Mouse (Mus musculus) limb, embryonic 12.5 days (tissue): ENCODE measurements around the gene 5730480H06Rik. TPM values are rescaled to one million over a fixed set of nuclear protein-coding genes. Genes with fewer than 3 reads are reported as not detected.

Source experiments
- ATAC-seq: fragments of 200-750 bp; cut with Nextera tagmentation; 2 replicates; pipeline ENCODE4 v1.8.0; 2017; ENCODE audit warnings: low read depth, moderate TSS enrichment; ENCODE audit not compliant: insufficient number of reproducible peaks, insufficient read depth, low FRiP score, low TSS enrichment
- H3K27ac ChIP-seq: fragments of 300-500 bp; sonication (generic); 2 replicates; pipeline ENCODE4 v1.5.1; 2016; ENCODE audit warnings: mild to moderate bottlenecking, moderate library complexity
- H3K27me3 ChIP-seq: fragments of 300-500 bp; sonication (generic); 2 replicates; pipeline ENCODE4 v1.6.1; 2016; ENCODE audit warnings: mild to moderate bottlenecking, moderate library complexity
- H3K36me3 ChIP-seq: fragments of 300-500 bp; sonication (generic); 2 replicates; pipeline ENCODE4 v1.6.1; 2016; ENCODE audit warnings: mild to moderate bottlenecking, moderate library complexity
- H3K4me1 ChIP-seq: fragments of 300-500 bp; sonication (generic); replicated peaks from 2 replicates; pipeline ENCODE4 v1.6.1; 2016
- H3K4me2 ChIP-seq: fragments of 300-500 bp; sonication (generic); 2 replicates; pipeline ENCODE4 v1.6.1; 2016; ENCODE audit warnings: mild to moderate bottlenecking, moderate library complexity
- H3K4me3 ChIP-seq: fragments of 300-500 bp; sonication (generic); replicated peaks from 2 replicates; pipeline ENCODE4 v1.5.1; 2016; ENCODE audit warnings: mild to moderate bottlenecking
- H3K9ac ChIP-seq: fragments of 300-500 bp; sonication (generic); replicated peaks from 2 replicates; pipeline ENCODE4 v1.6.1; 2016; ENCODE audit warnings: mild to moderate bottlenecking, moderate library complexity
- H3K9me3 ChIP-seq: fragments of 300-500 bp; sonication (generic); 2 replicates; pipeline ENCODE4 v1.6.1; 2016; ENCODE audit warnings: mild to moderate bottlenecking, moderate library complexity
- WGBS: fragments of 180-500 bp; shearing (Covaris S2); methylation state at CpG from one replicate; pipeline ENCODE4 v1.1.7; 2016; 5-methylcytosine and 5-hydroxymethylcytosine counted together
- polyA plus RNA-seq: library from polyadenylated mRNA; unstranded; fragments of >200 nt; fragmentation: Nextera tagmentation; extraction: Ambion mirVana; gene quantifications from 2 replicates; pipeline ENCODE4 v1.2.1, GENCODE M21; 2016

5730480H06Rik gene
- polyA plus RNA-seq, 1 experiment from 2014 or later = 31.3 TPM

GRCm38 (mm10) chr5:48345095-48345982, 17.6 kb downstream of the 5730480H06Rik start:
- H3K36me3 ChIP-seq = no peaks in the 10 kb centered on the region
- ATAC-seq = no peak
- no peak overlapping the region for H3K27ac ChIP-seq
- H3K27me3 ChIP-seq = 0 out of 2 replicates have a peak, but pooled peaks cover 3% of the 10 kb centered on the region
- no peak overlapping the region for H3K4me3 ChIP-seq
- no peaks in the 10 kb centered on the region for H3K9me3 ChIP-seq
- no peaks in the 10 kb centered on the region for H3K4me1 ChIP-seq
- no peak overlapping the region for H3K4me2 ChIP-seq
- WGBS = 48% methylated on average over 5 of the region's 5 CpGs
- no peak overlapping the region for H3K9ac ChIP-seq

- H3K9me3 ChIP-seq = no peaks in the 10 kb centered on the region
- H3K4me2 ChIP-seq = no peak overlapping the region
- no peak overlapping the region for H3K4me3 ChIP-seq
- 90% methylated on average over 2 of the region's 2 CpGs for WGBS
- no peak overlapping the region for H3K27ac ChIP-seq
- H3K27me3 ChIP-seq = 0 out of 2 replicates have a peak, but pooled peaks cover 3% of the 10 kb centered on the region
- H3K36me3 ChIP-seq = no peaks in the 10 kb centered on the region
- ATAC-seq = no peak
- no peak overlapping the region for H3K9ac ChIP-seq
- H3K4me1 ChIP-seq = no peaks in the 10 kb centered on the region
Observed at GRCm38 (mm10) chr5:48345983-48346648, 18.4 kb downstream of the 5730480H06Rik start.

GRCm38 (mm10) chr5:48349309-48349708, 21.6 kb downstream of the 5730480H06Rik start:
- Histone ChIP-seq H3K9ac (no peak overlapping the region), H3K9me3 (no peaks in the 10 kb centered on the region), H3K4me3 (no peak overlapping the region), H3K4me2 (no peak overlapping the region), H3K4me1 (no peaks in the 10 kb centered on the region), H3K27ac (no peak overlapping the region), H3K27me3 (0 out of 2 replicates have a peak, but pooled peaks cover 3% of the 10 kb centered on the region), H3K36me3 (no peaks in the 10 kb centered on the region)
- ATAC-seq = no peak
- whole genome bisulfite sequencing = 87% methylated on average over 1 of the region's 1 CpGs

GRCm38 (mm10) chr5:48371890-48372766, 44.4 kb downstream of the 5730480H06Rik start:
- H3K27me3 ChIP-seq = no peaks in the 10 kb centered on the region
- peak; percentile 100 for ATAC-seq
- H3K9me3 ChIP-seq = no peaks in the 10 kb centered on the region
- peak overlapping the region; percentile 97 for H3K4me3 ChIP-seq
- WGBS = 2% methylated on average over 44 of the region's 44 CpGs
- peak overlapping the region; percentile 70 for H3K27ac ChIP-seq
- peaks cover 25% of the 10 kb centered on the region for H3K36me3 ChIP-seq
- H3K9ac ChIP-seq = peak overlapping the region; percentile 88
- peak overlapping the region; percentile 62 for H3K4me2 ChIP-seq
- H3K4me1 ChIP-seq = peaks cover 8% of the 10 kb centered on the region

- Histone ChIP-seq H3K27ac (peak overlapping the region; percentile 41; the same call in 1 of the 2 replicates), H3K4me1 (peaks cover 17% of the 10 kb centered on the region), H3K36me3 (peaks cover 6% of the 10 kb centered on the region; the same call in 1 of the 2 replicates), H3K4me3 (no peak overlapping the region), H3K9ac (no peak overlapping the region), H3K4me2 (no peak overlapping the region), H3K9me3 (no peaks in the 10 kb centered on the region), H3K27me3 (no peaks in the 10 kb centered on the region)
- peak; percentile 68; the same call in 1 of the 2 replicates for ATAC-seq
- WGBS = 21% methylated on average over 3 of the region's 3 CpGs
Observed at GRCm38 (mm10) chr5:48402497-48402896, 74.7 kb downstream of the 5730480H06Rik start.

GRCm38 (mm10) chr5:48408276-48408675, 80.5 kb downstream of the 5730480H06Rik start:
- 66% methylated on average over 4 of the region's 4 CpGs for WGBS
- 0 out of 2 replicates have a peak, but pooled peaks cover under 1% of the 10 kb centered on the region for H3K36me3 ChIP-seq
- no peaks in the 10 kb centered on the region for H3K9me3 ChIP-seq
- H3K4me3 ChIP-seq = no peak overlapping the region
- H3K9ac ChIP-seq = no peak overlapping the region
- H3K27ac ChIP-seq = no peak overlapping the region
- H3K4me1 ChIP-seq = peaks cover 12% of the 10 kb centered on the region
- no peak overlapping the region for H3K4me2 ChIP-seq
- H3K27me3 ChIP-seq = no peaks in the 10 kb centered on the region
- no peak for ATAC-seq

- 77% methylated on average over 5 of the region's 5 CpGs for WGBS
- H3K36me3 ChIP-seq = 0 out of 2 replicates have a peak, but pooled peaks cover 3% of the 10 kb centered on the region
- no peak for ATAC-seq
- no peaks in the 10 kb centered on the region for H3K27me3 ChIP-seq
- H3K9ac ChIP-seq = no peak overlapping the region
- H3K9me3 ChIP-seq = no peaks in the 10 kb centered on the region
- no peak overlapping the region for H3K27ac ChIP-seq
- H3K4me3 ChIP-seq = no peak overlapping the region
- H3K4me2 ChIP-seq = no peak overlapping the region
- H3K4me1 ChIP-seq = peaks cover 12% of the 10 kb centered on the region
Observed at GRCm38 (mm10) chr5:48410348-48410747, 82.6 kb downstream of the 5730480H06Rik start.

GRCm38 (mm10) chr5:48411462-48411861, 83.7 kb downstream of the 5730480H06Rik start:
- H3K4me1 ChIP-seq = peaks cover 12% of the 10 kb centered on the region
- H3K9me3 ChIP-seq = no peaks in the 10 kb centered on the region
- H3K4me3 ChIP-seq = no peak overlapping the region
- no peak overlapping the region for H3K9ac ChIP-seq
- H3K4me2 ChIP-seq = no peak overlapping the region
- H3K36me3 ChIP-seq = 0 out of 2 replicates have a peak, but pooled peaks cover 3% of the 10 kb centered on the region
- 29% methylated on average over 4 of the region's 4 CpGs for WGBS
- no peak overlapping the region for H3K27ac ChIP-seq
- peak; percentile 73; the same call in 1 of the 2 replicates for ATAC-seq
- no peaks in the 10 kb centered on the region for H3K27me3 ChIP-seq

- Histone ChIP-seq H3K4me1 (peaks cover 9% of the 10 kb centered on the region), H3K27ac (no peak overlapping the region), H3K9ac (no peak overlapping the region), H3K36me3 (0 out of 2 replicates have a peak, but pooled peaks cover 3% of the 10 kb centered on the region), H3K9me3 (no peaks in the 10 kb centered on the region), H3K4me3 (no peak overlapping the region), H3K4me2 (no peak overlapping the region), H3K27me3 (no peaks in the 10 kb centered on the region)
- WGBS = 93% methylated on average over 4 of the region's 4 CpGs
- ATAC-seq = no peak
Observed at GRCm38 (mm10) chr5:48412261-48412660, 84.5 kb downstream of the 5730480H06Rik start.

GRCm38 (mm10) chr5:48419741-48420140, 92.0 kb downstream of the 5730480H06Rik start:
- H3K4me2 ChIP-seq = no peak overlapping the region
- WGBS = 90% methylated on average over 2 of the region's 2 CpGs
- no peak overlapping the region for H3K9ac ChIP-seq
- H3K9me3 ChIP-seq = no peaks in the 10 kb centered on the region
- no peak for ATAC-seq
- no peaks in the 10 kb centered on the region for H3K36me3 ChIP-seq
- no peak overlapping the region for H3K4me3 ChIP-seq
- no peaks in the 10 kb centered on the region for H3K4me1 ChIP-seq
- no peak overlapping the region for H3K27ac ChIP-seq
- no peaks in the 10 kb centered on the region for H3K27me3 ChIP-seq
